Mouse (Mus musculus) B cell, adult 2 months (primary cell): ENCODE results near the gene Setx.

Experiments used
- DNase-seq, 2 experiments: peaks; one replicate each; pipeline ENCODE4 v3.0.0; 2022

Setx gene

DNA sequence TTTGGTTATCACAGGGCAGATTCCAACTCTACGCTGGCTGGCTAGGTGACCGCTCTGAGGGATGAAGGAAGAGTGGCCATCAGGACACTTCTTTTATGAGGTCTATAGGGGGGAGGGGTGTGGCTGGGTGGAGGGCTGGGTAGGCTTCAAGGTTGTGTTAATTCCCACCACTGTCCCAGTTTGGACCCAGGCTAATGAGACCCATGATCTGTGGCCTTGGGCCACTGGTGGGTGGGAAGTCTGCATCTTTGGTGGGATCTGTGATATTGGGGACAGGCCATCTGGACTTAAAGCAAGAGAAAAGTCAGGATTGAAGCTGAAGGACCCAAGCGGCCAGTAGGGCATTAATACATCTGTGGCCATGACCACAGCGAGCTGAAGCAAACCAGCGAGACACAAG, 94.8 kb downstream of the Setx start:
- DNase-seq = no peak

DNA sequence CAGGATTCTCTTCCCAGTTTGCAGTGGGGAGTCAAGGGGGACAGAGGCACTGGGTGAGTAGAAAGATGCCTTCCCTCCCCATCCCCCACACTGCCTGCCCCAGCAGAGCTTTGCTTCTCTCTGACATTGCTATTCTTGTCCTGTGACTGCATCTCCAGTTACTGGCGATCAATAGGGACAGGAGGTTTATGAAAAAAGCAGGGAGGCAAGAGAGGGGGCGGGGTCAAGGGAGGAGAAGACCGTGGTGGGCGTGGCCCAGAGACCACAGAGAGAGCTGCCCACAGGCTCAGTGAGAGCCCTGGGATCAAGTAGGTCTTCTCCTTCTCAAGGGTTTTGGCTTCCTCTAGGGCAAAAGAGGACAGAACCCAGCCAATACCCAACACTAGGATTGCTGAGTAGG, 98.3 kb downstream of the Setx start:
- no peak for DNase-seq

DNA sequence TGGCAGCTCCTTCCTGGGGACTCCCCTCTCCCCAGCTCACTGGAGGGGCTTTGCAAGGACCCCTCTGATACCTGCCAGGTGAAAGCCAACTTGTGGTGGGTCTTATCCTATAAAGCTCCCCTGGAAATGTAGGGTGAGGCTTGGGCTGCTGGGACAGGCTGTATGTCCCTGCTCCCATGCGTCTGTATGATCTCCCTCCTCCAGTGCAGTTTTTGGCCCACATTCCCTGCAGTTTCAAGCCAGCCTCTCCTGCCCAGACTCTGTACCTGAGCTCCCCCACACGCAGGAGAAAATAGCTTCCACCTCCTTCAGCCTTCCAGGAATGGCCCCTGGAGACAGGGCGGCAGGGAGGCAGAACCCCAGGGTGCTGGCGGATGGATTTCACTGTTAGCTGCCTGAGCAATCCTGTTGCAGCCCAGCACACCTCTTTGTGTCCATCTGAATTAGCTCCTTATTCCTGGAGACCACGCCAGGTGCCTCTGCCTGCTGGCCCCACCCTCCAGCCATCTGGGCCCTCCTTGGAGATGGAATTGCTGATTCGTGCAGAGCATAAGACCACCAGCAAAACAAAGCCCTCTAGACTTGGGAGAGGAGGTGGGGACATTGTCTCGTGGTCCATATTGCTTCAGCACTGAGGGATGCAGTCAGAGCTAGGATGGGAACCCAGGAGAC, 99.7 kb downstream of the Setx start:
- no peak for DNase-seq

DNA sequence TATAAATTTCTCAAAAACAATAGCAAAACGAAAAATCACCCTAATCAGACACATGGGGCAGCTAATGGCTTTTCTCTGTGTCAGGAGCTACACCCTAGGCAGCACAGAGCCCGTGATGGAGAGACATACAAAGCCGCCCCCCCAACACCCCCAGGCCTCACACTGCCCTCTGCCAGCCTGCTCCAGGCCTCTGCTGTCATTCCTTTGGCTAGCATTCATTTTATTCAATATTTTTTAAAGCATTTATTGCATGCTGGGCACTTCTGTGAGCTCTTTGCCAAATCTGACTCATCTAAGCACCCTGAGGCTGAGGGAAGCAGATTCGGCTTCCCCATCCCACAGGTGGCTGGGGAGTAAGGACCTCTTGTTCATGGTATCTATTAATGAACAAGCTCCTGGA, 102.7 kb downstream of the Setx start:
- DNase-seq = no peak

GRCm38 (mm10) chr2:29230191-29230835, 106.3 kb downstream of the Setx start:
- no peak for DNase-seq
